Mouse (Mus musculus) lung, postnatal 0 days (tissue): ENCODE measurements around the gene Pard3.

Experiments
- CTCF ChIP-seq: IDR thresholded peaks from 2 replicates; pipeline ENCODE4 v1.5.1; 2016; ENCODE audit warnings: antibody characterized with exemption, mild to moderate bottlenecking
- EP300 ChIP-seq: IDR thresholded peaks from 2 replicates; pipeline ENCODE4 v1.6.1; 2016; ENCODE audit warnings: antibody characterized with exemption, mild to moderate bottlenecking, control low read depth

DNA sequence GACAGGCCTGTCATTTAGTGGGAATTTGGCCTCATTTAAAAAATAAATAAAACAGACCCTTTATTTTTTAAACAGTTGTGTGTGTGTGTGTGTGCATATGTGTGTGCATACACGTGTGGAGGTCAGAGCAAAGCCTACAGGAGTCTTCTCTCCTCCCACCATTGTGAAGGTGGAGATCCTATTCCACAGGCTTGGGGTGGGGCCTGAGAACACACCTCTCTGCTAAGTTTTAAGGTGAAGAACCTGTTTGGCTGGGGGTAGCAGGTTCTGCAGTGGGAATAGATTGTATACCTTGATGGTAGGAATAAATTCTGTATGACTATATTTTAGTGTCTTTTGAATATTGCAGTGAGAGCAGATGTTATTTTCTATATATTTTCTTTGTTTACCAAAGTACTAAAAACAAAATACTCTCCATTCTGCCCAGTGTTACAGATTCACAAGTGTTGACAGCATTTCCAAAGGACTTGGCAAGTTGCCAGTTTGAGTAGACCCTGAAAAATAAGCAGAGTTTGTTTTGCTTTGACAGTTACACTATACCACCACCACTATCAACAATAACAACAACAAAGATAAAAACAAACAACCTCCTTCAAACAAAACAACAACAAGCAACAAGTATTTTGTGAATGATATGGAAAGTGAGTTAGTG lies 35.9 kb downstream of the Pard3 start:
- no peak for TF ChIP-seq CTCF
- no peak for TF ChIP-seq EP300
